Mouse (Mus musculus) ovary, postnatal 14 days (tissue): ENCODE measurements around the gene Rfc5.
"Not testable (repeated sequence)": the region's sequence is repeated elsewhere in the genome, so short reads cannot be mapped to it uniquely, and the experiment has no call there.

ENCODE experiments used
- DNase-seq: peaks from one replicate; pipeline ENCODE4 v3.0.0; 2022; ENCODE audit warnings: low spot score

Rfc5 gene

DNA sequence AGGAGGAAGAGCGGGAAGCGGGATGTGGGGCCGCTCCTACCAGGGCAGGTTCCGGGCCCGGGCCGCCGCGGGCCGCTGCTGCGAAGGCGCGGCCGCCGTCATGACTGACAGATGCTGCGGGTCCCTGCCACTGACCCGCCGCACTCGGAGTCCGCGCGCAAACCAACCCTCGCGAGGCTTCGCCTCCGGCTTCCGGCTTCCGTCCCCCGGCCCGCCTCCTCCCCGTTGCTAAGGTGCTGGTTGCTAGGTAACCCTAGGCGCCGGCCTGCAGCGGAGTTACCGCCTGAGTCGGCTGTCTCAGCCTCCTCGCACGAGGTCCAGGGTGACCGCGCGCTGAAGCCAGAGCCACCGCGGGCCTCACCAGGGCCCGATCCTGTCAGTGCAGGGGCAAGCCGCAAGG, at the start of gene Rfc5:
Gene Rfc5, minus strand, starts transcription at position 171 of the 400 bp plus-strand sequence.
- peak; percentile 95 for DNase-seq

DNA sequence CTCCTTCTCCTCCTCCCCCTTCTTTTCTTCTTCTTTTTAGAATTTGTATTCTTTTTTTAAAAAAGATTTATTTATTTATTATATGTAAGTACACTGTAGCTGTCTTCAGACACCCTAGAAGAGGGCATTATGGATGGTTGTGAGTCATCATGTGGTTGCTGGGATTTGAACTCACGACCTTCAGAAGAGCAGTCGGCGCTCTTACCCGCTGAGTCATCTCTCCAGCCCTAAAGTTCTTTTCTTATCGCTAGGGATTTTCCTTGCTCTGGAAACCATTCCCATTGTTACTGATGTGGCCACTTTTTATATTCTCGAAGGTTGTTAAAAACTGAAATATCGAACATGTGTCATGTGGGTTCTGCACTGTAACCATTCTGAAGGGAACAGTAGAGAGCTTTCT, 44.7 kb upstream of the Rfc5 start:
- DNase-seq = not testable (repeated sequence)

DNA sequence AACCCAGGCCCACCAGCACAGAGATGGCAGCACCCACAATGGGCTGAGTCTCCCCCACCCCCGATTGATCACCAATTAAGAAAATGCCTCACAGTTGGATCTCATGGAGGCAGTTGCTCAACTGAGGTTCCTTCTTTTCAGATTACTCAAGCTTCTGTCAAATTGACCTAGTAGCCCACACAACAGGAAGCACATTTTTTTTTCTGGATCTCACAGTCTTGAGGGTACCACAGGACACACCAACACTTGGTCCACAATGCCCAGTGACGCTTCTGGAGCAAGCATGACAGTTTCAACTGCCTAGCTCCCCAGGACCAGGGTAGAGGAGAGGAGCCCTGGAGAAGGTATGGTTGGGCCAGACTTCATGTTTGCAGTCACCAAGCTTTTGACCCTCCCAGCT, 28.6 kb upstream of the Rfc5 start:
- no peak for DNase-seq

DNA sequence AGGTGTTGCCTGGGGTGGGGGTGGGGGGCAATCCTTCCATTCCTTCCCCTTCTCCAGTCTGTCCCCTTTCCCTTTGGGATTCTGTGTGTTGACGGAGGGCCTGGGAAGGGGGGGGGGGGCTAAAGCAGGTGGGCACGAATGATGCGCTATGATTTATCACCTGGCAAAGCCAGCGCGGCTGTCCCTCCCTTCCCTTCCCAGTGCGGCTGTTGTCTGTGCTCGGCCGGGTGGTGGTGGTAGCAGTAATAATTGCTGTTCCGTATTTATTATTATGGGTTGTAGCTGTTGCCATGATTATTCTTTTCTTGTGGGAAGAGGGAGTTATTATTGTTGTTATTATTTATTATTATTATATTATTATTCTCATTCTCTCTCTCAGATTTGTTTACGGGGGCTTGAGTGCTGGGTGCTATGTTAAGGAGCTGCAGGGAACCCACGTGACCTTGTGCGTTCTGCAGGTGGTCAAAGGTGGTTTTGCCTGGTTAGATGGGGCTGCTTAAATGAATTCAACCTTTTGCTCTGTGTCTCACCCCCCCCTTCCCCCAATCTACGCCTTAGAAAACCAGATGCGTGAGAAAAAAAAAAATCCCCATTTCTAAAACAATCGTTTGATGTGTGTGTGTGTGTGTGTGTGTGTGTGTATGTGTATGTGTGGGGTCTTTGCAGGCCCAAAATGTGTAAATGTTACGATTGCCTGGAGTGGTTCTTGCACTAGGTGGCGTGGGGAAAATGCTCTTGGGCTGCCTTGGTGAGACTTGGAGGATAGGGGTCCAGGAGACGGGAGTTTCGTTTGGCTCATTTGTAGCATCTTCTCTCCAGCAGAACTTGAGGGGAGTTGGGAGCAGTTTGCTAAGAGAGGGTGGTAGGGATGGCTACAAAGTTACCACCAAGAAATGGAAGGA, 26.4 kb upstream of the Rfc5 start:
- no peak for DNase-seq

DNA sequence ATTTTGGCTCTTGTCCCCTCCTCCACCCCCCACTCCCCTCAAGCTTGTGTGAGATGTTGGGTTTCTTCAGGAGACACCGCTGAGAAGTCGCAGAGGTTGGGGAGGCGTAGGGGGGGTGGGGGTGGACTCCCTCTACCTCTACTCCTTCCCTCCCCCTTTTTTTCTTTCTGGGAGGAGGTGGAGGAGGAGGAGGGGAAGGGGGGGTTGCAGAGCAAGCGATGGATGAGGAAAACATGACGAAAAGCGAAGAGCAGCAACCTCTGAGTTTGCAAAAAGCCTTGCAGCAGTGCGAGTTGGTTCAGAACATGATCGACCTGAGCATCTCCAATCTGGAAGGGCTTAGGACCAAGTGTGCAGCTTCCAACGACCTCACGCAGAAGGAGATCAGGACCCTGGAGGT, 25.8 kb upstream of the Rfc5 start:
- DNase-seq = no peak

DNA sequence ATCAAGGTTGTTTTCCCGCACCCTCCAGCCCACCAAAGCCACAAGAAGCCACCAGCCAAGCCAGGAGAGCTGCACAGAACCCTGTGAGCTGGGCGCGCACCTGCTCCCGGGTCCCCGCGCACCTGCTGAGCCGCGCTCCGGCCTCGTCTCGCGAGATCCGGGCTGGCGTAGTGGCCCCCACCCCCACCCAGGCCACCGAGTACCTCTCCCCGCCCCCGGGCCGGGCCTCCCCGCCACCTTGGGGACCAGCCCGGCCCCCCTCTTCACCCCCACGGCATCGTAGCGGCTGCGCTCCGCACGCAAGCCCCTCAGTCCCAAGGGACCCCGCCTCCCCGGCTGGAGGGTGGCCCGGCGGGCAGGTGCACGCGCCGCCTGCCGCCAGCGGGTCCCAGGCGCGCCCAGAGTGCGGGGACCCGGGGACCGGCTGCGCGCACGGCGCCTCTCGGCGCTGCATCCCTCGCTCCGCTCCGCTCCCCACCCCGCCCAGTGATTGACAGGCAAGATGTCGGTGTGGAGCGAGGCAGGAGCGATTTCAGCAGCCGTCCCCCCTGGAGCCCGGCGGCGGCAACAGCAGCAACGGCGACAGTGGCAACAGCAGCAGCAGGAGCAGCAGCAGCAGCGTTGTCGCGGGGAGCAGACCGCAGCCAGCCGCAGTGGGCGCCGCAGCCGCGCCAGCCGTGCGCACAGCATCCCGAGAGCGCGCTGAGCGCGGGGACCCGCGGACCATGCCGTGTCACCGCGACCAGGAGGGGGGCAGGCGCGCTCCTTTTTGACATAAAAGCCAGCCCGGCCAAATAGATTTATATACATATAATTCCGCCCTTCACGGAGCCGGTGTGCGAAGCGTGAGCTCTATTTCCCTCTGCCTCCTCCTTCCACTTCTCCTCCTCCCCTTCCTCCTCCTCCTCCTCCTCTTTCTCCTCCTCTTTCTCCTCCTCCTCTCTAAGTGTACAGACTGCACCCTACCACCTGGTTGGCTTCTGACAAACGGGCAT, 25.0 kb upstream of the Rfc5 start, which contains the start of gene Ksr2:
Gene Ksr2, plus strand, starts transcription at position 494 of the 995 bp plus-strand sequence.
- DNase-seq = peak; percentile 15

DNA sequence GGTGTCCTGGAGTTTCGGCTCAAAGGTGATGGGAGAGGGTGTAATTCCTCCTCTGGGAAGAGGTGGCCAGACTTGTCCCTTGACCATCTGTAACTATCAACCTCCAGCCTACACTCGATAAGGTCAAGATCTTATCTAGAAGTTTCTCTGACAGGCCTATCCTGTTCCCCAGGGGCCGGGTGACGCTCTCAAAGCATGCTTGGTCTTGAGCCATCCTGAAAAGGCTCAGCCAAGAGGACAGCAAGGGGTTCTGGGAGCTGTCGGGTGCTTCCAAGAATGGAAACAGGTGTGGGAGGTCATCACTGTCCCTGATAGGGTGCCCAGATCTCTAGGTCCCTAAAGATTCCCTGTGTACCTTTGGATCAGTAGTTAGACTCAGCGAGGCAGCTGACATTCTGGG, 20.5 kb upstream of the Rfc5 start:
- no peak for DNase-seq

DNA sequence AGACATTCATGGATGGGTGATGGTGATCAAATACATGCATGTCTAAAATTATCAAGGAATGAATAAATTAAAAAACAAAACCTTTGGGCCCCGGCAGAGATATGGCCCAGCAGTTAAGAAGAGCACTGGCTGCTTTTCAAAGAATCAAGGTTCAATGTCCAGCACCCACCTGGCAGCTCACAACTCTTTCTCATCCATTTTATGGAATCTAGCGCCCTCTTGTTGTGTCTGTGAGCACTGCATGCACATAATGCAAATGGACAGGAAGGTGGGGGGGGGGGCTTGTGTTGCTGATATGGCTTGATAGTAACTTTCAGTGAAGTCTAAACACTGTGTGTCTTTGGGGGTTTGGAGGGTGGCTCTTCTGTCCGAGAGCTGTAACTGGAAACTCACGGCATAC, 19.4 kb upstream of the Rfc5 start:
- DNase-seq = no peak

DNA sequence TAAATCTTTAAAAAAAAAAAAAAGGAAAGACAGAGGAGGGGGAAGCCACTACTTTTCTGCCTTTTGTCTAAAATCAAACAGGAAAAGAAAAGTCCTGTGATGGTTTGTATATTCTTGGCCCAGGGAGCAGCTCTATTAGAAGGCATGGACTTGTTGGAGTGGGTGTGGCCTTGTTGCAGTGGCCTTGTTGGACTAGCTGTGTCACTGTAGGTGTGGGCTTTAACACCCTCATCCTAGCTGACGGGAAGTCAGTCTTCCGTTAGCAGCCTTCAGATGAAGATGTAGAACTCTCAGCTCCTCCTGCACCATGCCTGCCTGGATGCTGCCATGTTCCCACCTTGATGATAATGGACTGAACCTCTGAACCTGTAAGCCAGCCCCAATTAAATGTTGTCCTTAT, 15.8 kb upstream of the Rfc5 start:
- DNase-seq = not testable (repeated sequence)

DNA sequence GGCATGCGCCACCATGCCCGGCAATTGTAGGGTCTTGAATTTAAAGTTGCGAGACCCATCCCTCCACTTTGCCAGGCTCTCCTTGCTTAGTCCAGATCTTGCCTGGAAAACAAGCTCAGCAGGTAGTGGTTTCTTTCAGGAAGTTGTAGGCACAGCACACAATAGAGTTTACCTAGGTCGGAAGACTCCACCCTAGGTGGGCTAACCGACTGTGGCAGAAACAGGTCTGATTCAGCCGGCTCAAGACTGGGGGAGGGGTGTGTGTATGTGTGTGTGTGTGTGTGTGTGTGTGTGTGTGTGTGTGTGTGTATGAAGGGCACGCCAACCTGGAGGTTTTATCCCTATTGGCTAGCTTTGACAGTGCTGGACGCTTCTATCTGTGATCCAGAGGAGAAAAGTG, 14.8 kb upstream of the Rfc5 start:
- no peak for DNase-seq

DNA sequence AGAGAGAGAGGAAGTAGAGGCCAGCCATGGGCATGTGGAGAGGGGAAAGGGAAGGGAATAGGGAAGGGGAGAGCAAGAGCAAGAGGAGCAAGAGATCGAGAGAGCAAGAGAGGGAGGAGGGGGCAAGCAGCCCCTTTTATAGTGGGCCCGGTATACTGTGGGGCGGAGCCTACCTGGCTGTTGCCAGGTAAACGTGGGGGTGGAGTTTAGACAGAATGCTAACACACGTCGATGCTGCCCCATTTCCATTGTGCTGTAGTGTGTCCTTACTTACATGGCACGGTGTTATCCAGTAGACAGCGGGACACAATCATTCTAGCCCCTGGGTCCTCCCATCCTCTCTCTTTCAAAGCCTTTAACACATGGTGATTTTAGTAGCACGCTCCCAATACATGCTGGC, 10.4 kb upstream of the Rfc5 start:
- no peak for DNase-seq

DNA sequence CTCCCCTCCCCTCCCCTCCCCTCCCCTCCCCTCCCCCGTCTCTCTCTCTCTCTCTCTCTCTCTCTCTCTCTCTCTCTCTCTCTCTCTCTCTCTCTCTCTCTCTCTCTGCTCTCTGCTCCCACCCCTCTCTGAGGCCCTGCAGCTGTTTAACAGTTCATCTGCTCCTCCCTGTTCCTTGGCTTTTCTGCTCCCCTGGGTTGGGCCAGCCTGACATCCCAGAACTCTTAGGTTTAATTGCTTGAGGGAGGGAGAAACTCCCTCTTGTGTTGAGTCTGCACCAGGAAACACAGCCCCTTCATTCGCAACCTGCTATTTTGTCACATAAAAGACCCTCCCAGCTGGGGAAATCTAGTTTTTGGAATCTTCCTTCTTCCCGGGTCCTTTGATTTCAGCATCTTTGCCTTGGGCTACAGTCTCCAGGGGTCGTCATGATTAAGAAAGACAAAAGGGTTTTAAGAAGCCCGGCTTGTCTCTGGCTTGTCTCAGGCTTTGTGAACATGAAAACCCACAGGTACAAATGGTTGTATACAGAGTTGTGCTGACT, 9.2 kb upstream of the Rfc5 start:
- no peak for DNase-seq

DNA sequence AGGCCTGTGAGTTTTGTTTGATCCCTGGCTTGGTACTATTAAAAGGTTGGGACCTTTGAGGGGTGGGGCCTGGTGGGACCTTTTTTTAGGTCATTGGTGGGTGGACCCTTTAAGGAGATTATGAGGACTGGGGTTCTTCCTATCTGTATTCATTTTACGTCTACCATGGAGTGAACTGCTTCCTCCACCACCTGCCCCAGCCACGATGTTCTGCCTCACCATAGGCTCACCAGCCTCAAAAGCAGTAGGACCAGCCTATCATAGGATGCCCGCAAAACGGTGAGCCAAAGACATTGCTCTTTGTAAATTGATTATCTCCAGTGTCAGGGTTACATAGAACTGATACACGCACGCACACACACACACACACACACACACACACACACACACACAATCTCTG, 8.5 kb upstream of the Rfc5 start:
- DNase-seq = no peak

DNA sequence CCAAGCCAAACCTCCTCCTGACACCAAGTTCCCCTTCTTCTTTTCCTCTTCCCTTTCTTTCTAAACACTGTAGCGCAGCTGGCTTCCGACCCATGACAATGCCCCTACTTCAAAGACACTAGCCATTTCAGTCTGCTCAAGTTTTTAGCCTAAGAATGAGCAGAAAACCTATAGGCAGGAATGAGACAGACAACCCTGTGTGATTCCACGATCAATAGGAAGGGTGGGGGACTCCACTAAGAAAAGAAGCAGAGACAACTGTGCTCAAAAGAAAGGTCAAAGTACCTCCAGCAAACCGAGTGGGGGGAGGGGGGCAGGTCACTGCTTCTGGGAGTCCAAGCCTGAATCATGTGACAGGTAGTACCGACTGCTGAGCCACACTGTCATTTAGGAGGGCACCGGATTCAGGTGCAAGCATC, 7.8 kb upstream of the Rfc5 start:
- DNase-seq = no peak

DNA sequence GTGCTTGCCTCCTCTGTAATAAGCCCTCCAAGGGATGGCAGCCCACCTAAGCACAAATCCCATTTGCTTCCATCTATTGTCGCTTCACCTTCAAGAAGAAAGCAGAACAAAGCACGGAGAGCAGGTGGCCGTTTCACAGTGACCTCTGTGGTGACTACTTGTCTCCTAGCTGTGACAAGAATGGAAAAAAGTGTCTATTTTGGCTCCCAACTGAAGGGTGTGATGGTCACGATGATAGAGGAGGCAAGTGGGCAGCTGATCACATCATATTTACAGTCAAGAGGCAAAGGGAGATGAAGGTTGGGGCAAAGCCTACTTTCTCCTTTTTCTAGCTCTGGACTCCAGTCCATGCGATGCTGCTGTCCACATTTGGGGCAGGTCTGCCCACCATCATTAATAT, 7.0 kb upstream of the Rfc5 start:
- DNase-seq = no peak

DNA sequence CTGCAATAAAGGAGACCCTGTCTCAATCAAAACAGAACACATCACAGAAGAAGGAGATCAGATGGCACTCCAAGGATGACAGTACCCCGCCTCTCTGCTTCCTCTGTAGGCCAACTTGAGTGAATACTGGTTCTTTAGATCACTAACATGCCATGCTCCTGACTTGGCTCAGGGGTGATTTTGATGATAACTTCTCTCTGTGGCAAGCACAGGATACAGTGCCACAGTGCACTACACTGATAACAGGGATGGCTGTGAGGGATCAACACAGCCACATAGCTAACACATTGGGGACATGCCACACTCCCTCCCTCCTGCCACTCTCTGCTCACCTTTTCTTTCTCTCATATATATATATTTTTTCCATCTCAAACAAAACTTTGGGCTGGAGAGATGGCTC, 2.0 kb upstream of the Rfc5 start:
- DNase-seq = no peak

DNA sequence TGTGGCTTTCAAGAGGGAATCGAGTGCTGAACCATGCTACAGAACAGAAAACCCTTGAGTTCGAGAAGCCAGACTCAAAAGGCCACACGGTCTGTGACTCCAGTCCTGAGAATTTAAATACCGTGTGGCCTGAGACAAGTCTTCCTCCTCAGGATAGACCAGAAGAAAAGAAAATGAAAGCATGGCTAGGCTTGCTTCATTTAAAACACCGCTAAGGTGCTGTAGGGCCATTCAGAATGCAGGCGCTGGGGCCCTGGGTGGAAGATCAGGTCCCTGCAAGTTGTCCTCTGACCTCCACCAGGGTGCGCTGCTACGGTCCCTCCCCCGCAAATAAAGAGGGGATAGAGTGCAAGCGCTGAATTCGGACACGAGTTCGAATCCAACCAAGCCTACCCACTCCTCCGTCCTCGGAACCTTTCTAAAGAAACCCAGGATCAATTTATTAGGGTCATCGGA, 523 bp downstream of the Rfc5 start:
- DNase-seq = peak; percentile 24

DNA sequence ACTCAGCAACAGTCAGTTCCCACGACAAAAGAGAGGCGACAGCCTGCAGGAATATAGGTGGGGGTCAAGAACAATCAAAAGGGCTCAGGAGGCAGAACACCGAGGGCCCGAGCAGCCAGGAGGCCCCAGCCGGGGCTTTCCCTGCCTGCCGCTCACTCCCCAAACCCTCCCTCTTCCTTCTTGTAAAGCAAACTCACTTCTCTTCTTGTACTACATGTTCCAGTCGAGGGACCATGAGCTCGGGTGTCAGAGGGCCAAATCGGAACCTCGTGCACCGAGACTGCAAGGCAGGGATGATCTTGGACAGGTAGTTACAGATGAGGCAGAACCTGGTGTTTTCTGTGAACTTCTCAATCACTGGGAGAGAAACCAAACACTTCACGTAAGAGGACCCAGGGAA, 5.6 kb downstream of the Rfc5 start:
- no peak for DNase-seq

DNA sequence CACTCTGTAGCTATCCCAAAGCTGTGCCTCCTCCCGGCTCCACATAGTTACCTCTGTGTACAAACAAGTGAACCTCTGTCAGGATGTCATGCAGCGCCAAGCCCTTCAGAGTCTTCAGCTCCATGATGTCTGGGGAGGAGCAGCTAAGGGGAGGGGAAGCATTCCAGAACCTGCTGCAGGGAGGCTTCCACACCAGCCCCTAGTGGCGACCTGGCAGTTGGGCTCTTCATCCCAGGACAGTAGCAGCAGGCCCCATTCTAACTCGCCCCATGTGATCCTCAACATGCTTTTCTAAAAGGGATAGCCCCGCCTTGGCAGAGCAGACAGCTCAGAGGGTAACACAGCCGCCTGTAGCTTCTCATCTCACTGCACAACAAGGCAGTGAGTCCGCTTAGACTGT, 7.1 kb downstream of the Rfc5 start:
- no peak for DNase-seq

DNA sequence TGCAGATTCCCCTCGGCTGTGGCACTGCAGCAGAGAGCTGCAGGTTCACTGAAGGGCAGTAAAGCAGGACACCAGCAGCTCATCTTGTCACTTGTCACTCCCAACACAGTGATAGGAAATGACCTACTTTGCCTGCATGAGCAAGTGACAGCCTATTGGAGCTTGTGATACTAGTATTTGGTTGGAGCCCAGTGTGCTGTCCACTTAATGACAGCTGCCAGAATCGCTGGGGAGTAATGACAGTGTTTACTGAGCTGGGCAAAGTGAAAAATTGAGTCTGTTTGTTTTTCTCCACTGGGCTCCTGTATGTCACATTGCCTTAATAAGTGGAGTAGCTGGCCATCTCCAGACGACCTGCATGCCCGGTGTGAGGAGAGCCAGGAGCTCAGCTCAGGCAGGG, 8.6 kb downstream of the Rfc5 start:
- no peak for DNase-seq

DNA sequence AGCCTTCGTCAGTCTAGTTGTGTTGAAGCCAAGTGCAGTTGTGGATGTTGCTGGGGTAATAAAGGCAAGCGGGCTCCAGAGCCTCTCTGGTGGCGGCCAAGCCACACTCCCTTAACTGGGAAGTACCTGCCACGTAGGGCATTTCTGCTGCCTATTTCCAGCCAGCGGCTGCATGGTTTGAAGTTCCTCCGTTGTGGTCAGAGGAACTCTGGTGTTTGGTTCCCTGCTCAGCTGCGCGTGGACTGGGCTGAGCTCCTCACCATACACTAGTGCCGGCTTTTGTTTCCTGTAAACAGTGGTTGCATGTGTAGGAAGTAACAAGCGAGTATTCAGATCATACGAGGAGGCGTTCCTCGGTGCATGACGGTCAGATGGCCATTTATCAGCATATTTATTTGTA, 11.1 kb downstream of the Rfc5 start:
- DNase-seq = not testable (repeated sequence)

DNA sequence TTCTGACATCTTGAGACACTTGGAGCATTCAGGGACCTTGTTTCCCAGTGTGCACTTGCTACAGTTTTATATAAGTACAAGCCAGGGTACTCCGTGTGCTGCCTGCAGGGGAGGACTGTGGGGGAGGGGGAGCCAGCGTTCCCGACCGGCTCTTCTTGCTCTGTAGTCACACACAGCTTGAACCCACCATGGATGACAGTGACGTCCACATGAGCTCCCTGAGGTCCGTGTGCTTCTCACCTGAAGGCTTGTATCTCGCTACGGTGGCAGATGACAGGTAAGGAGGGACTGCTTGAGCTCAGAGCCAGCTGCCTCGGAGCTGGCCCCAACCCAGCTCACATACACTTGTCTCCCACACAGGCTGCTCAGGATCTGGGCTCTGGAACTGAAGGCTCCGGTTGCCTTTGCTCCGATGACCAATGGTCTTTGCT, 12.5 kb downstream of the Rfc5 start:
- no peak for DNase-seq
